ENCODE assay signal across 11 mouse cellular contexts in the genomic region with DNA sequence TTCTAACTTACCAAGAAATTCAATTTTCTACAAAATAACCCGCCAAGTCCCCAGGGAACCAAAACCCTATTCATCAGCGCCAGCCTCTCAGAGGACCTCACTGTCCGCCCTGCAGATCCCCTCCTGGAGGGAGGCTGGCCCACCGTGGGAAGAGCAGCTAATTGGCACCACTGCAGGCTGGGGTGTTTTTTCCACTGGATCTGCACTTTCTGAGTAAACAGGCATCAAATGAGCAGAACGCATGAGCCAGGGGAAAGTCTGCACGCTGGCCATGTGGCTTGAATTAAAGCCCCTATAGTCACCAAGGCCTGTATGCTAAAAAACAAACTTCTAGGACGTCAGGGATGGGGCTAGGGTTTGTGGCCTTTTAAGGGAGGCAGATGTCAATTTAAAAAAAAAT.
DNase-seq lines count a peak whose midpoint lies in the region; ATAC-seq and TF ChIP-seq lines count a peak whose summit lies in the region.
"Had no signal": no experiment of that assay in that cellular context is flagged by ENCODE, and none has a peak within 500 bp of the region (broad histone marks: within the 10 kb centered on the region; RNA-seq: fewer than 3 reads in every experiment).

No protein-coding gene starts in this region.

- H3K4me3 ChIP-seq in embryonic facial prominence, embryonic 12.5 days = no peak overlapping the region
- no peak overlapping the region for H3K4me3 ChIP-seq in forebrain, embryonic 15.5 days
- no peak overlapping the region for H3K4me3 ChIP-seq in limb, embryonic 12.5 days (replicated peaks)
- no peak overlapping the region for H3K4me3 ChIP-seq in neural tube, embryonic 15.5 days (replicated peaks)
- H3K4me3 ChIP-seq in thymus, adult 2 months (ENCODE audit: control insufficient read depth, insufficient read depth, low read length) = no peak overlapping the region
- H3K4me3 ChIP-seq in heart, embryonic 10.5 days = no peak overlapping the region
- H3K4me3 ChIP-seq: heart, embryonic 15.5 days; liver, embryonic 15.5 days; stomach, embryonic 15.5 days had no signal

- H3K27me3 ChIP-seq in embryonic facial prominence, embryonic 12.5 days = no peaks in the 10 kb centered on the region
- H3K27me3 ChIP-seq in forebrain, embryonic 15.5 days = no peaks in the 10 kb centered on the region
- H3K27me3 ChIP-seq in limb, embryonic 12.5 days = no peaks in the 10 kb centered on the region
- H3K27me3 ChIP-seq in neural tube, embryonic 15.5 days (replicated peaks) = no peaks in the 10 kb centered on the region
- no peaks in the 10 kb centered on the region for H3K27me3 ChIP-seq in thymus, adult 2 months (ENCODE audit: control insufficient read depth, insufficient read depth, low read length)
- no peaks in the 10 kb centered on the region for H3K27me3 ChIP-seq in heart, embryonic 10.5 days (ENCODE audit: insufficient read depth, poor library complexity, severe bottlenecking)
- H3K27me3 ChIP-seq: heart, embryonic 15.5 days; liver, embryonic 15.5 days; stomach, embryonic 15.5 days had no signal

- WGBS in embryonic facial prominence, embryonic 12.5 days = 18% methylated on average over 7 of the region's 7 CpGs
- 14% methylated on average over 7 of the region's 7 CpGs for WGBS in forebrain, embryonic 15.5 days
- WGBS in limb, embryonic 12.5 days = 20% methylated on average over 7 of the region's 7 CpGs
- 29% methylated on average over 7 of the region's 7 CpGs for WGBS in neural tube, embryonic 15.5 days
- 95% methylated on average over 7 of the region's 7 CpGs for WGBS in thymus, adult 2 months
- 53% methylated on average over 7 of the region's 7 CpGs for WGBS in heart, embryonic 10.5 days

- peaks cover 26% of the 10 kb centered on the region for H3K4me1 ChIP-seq in embryonic facial prominence, embryonic 12.5 days
- peaks cover 42% of the 10 kb centered on the region for H3K4me1 ChIP-seq in forebrain, embryonic 15.5 days
- H3K4me1 ChIP-seq in limb, embryonic 12.5 days (replicated peaks) = peaks cover 57% of the 10 kb centered on the region
- H3K4me1 ChIP-seq in neural tube, embryonic 15.5 days = peaks cover 47% of the 10 kb centered on the region
- H3K4me1 ChIP-seq in thymus, adult 2 months (replicated peaks; ENCODE audit: control insufficient read depth, insufficient read depth, low read length) = no peaks in the 10 kb centered on the region
- peaks cover 29% of the 10 kb centered on the region for H3K4me1 ChIP-seq in heart, embryonic 10.5 days
- H3K4me1 ChIP-seq: heart, embryonic 15.5 days; liver, embryonic 15.5 days had no signal

- DNase-seq in lung, adult 18-20 months = no peak
- DNase-seq in thymus, adult 2 months = no peak
- no peak for DNase-seq in heart, embryonic 10.5 days (ENCODE audit: low spot score)
- DNase-seq: kidney, adult 18-20 months had no signal

- H3K27ac ChIP-seq in embryonic facial prominence, embryonic 12.5 days = peak overlapping the region; percentile 77
- H3K27ac ChIP-seq in forebrain, embryonic 15.5 days (replicated peaks) = peak overlapping the region; percentile 84; the same call in 1 of the 2 replicates
- H3K27ac ChIP-seq in limb, embryonic 12.5 days = peak overlapping the region; percentile 89
- peak overlapping the region; percentile 83 for H3K27ac ChIP-seq in neural tube, embryonic 15.5 days (replicated peaks)
- H3K27ac ChIP-seq in thymus, adult 2 months (ENCODE audit: control insufficient read depth, insufficient read depth, low read length) = no peak overlapping the region
- no peak overlapping the region; the same call in 1 of the 2 replicates for H3K27ac ChIP-seq in heart, embryonic 10.5 days
- H3K27ac ChIP-seq: heart, embryonic 15.5 days; liver, embryonic 15.5 days; stomach, embryonic 15.5 days had no signal

- TF ChIP-seq CTCF in thymus, adult 2 months (IDR thresholded peaks at IDR 0.05; ENCODE audit: borderline replicate concordance, control insufficient read depth, extremely low read depth, insufficient read depth, low read length, poor library complexity) = no peak

- peak; percentile 61; the same call in 1 of the 2 replicates for ATAC-seq in embryonic facial prominence, embryonic 12.5 days (ENCODE audit: insufficient number of reproducible peaks, insufficient read depth, low FRiP score, low TSS enrichment)
- ATAC-seq in forebrain, embryonic 15.5 days (replicated peaks) = no peak
- no peak for ATAC-seq in limb, embryonic 12.5 days (ENCODE audit: insufficient number of reproducible peaks, insufficient read depth, low FRiP score, low TSS enrichment, low read depth)
- ATAC-seq in neural tube, embryonic 15.5 days (ENCODE audit: low FRiP score) = no peak

- TF ChIP-seq POLR2A in thymus, adult 2 months (IDR thresholded peaks at IDR 0.05; ENCODE audit: control insufficient read depth, extremely low read depth, insufficient read depth, low read length, poor library complexity) = no peak

- no peak overlapping the region for H3K9ac ChIP-seq in embryonic facial prominence, embryonic 12.5 days
- H3K9ac ChIP-seq in forebrain, embryonic 15.5 days (replicated peaks) = no peak overlapping the region
- H3K9ac ChIP-seq in limb, embryonic 12.5 days (replicated peaks) = no peak overlapping the region
- no peak overlapping the region for H3K9ac ChIP-seq in neural tube, embryonic 15.5 days (replicated peaks)
- H3K9ac ChIP-seq: heart, embryonic 15.5 days; liver, embryonic 15.5 days; stomach, embryonic 15.5 days had no signal

- H3K9me3 ChIP-seq in embryonic facial prominence, embryonic 12.5 days = no peaks in the 10 kb centered on the region
- H3K9me3 ChIP-seq in forebrain, embryonic 15.5 days = no peaks in the 10 kb centered on the region
- no peaks in the 10 kb centered on the region for H3K9me3 ChIP-seq in limb, embryonic 12.5 days
- no peaks in the 10 kb centered on the region for H3K9me3 ChIP-seq in neural tube, embryonic 15.5 days (replicated peaks)
- H3K9me3 ChIP-seq in heart, embryonic 10.5 days = no peaks in the 10 kb centered on the region
- H3K9me3 ChIP-seq: heart, embryonic 15.5 days; liver, embryonic 15.5 days; stomach, embryonic 15.5 days had no signal

- H3K4me2 ChIP-seq in embryonic facial prominence, embryonic 12.5 days (replicated peaks) = no peak overlapping the region
- H3K4me2 ChIP-seq in forebrain, embryonic 15.5 days (replicated peaks) = no peak overlapping the region
- H3K4me2 ChIP-seq in limb, embryonic 12.5 days = no peak overlapping the region
- no peak overlapping the region for H3K4me2 ChIP-seq in neural tube, embryonic 15.5 days
- H3K4me2 ChIP-seq: heart, embryonic 15.5 days; liver, embryonic 15.5 days; stomach, embryonic 15.5 days had no signal

- no peaks in the 10 kb centered on the region for H3K36me3 ChIP-seq in embryonic facial prominence, embryonic 12.5 days
- H3K36me3 ChIP-seq in forebrain, embryonic 15.5 days = no peaks in the 10 kb centered on the region
- H3K36me3 ChIP-seq in limb, embryonic 12.5 days = no peaks in the 10 kb centered on the region
- H3K36me3 ChIP-seq in neural tube, embryonic 15.5 days = no peaks in the 10 kb centered on the region
- H3K36me3 ChIP-seq in thymus, adult 2 months (ENCODE audit: control insufficient read depth, insufficient read depth, low read length) = no peaks in the 10 kb centered on the region
- no peaks in the 10 kb centered on the region for H3K36me3 ChIP-seq in heart, embryonic 10.5 days
- H3K36me3 ChIP-seq: heart, embryonic 15.5 days; liver, embryonic 15.5 days; stomach, embryonic 15.5 days had no signal

Comparison
In these comparisons a context has a peak if more than half of its experiments do, and no peak if none do; other contexts are left out.
1. H3K27ac ChIP-seq: peak in embryonic facial prominence, embryonic 12.5 days (single experiment), forebrain, embryonic 15.5 days (single experiment), limb, embryonic 12.5 days (single experiment) and neural tube, embryonic 15.5 days (single experiment); none in thymus, adult 2 months (single experiment) and heart, embryonic 10.5 days (single experiment).